Mouse (Mus musculus): Measurements from ENCODE around the gene Col27a1.

Col27a1 gene

DNA sequence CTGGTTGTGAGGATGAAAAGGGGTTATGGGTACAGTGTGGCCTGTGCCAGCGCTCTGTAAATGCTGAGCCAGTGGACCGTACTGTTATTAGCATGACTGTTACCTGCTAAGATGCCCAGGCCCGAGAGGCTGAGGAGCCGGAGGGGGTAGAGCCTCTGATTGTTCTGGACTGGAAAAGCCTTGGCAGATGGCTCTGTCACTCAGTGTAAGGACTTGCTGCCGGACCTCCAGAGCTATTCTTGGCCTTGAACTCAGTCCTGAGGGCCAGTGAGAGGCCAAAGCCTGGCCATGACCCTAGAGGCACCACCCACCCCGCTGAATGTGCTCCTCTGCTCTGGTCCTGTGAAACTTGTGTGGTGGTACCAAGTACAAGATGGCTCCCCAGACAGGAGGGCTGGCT, 52.5 kb downstream of the Col27a1 start:
- DNase-seq: no peak

DNA sequence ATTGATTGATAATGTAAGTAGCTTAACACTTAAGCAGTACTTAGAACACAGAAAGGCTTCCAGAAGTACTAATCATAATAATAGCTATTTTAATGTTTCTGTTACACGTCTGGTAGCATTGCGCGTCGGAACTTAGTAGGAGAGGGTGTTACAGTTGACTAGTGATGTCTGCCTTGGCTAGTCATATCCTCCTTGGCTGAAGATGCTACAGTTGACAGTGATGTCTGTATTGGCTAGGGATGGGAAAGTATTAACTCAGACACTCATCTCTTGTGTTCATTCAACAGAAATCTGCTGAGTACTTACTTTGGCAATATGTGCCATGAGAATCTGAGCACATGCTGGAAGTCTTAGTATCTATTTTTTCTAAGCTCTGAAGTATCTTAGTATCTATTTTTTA, 53.3 kb downstream of the Col27a1 start:
- DNase-seq: no peak

DNA sequence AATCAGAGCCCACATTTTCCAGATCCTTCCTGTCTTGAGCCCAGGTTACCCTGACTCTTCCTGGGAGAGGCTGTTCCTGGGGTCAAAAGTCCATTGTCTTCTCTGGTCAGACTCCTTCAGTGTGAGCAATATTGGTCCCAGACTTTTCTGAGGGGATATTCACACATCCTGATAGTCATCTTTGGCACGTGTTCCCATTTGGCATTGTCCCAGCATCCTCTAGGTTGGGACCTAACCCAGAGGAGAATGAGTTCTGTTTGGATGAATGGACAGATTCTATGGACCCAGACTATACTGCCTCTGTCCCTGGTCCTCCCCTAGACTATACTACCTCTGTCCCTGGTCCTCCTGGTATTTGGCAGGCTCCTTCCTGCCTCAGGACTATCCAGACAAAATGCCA, 53.8 kb downstream of the Col27a1 start:
- no peak for DNase-seq

DNA sequence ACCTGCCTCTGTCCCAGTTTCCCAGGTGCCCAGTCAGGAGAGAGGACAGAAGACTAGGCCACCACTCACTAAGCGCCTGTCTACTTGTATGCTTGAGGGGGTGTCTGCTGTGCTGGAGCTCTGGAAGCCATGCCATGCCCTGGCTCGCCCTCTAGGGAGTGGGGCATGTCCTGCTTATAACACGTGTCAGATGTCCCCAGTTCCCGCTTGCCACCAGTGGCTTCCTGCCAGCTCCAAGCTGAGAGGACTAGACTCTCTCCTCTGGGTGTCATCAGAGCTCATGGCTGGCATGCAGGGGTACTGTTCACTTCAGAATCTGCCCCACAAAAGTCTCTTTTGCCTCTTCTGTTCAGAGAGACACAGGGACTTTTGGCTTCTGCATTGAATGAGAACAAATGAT, 55.0 kb downstream of the Col27a1 start:
- DNase-seq: no peak

DNA sequence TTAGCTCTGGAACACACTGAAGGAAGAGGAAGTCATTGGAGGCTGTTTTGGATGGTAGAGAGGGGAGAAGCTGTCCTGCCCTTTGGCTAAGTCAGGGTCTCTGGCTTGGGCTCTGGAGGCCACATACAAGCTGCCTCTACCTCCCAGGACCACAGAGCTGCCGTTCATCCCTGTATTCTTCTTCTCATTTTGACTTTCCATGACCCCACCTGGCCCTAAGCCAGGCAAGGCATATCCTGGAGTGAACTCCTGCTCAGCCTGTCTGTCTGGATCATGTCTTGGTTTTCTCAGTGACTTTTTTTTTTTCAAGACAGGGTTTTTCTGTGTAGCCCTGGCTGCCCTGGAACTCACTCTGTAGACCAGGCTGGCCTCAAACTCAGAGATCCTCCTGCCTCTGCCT, 60.7 kb downstream of the Col27a1 start:
- DNase-seq: no peak

DNA sequence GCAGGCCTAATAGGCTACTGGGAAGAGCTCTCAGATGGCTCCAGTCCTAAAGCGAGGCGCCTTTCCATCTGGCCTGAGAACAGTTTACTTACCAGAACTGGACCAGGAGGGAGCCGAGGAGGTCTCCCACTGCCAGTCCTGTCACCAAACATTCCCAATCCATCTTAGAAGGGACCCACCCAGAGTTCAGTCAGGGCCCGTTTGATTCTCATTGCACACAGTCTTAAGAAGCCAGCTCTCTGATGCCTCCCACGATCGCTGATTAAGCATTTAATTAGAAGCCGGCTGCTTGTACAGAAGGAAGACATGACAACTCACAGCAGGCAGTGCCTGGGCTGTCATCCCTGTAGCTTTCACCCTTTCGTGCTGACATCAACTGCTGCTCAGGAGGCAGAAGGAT, 61.4 kb downstream of the Col27a1 start:
- DNase-seq: no peak

DNA sequence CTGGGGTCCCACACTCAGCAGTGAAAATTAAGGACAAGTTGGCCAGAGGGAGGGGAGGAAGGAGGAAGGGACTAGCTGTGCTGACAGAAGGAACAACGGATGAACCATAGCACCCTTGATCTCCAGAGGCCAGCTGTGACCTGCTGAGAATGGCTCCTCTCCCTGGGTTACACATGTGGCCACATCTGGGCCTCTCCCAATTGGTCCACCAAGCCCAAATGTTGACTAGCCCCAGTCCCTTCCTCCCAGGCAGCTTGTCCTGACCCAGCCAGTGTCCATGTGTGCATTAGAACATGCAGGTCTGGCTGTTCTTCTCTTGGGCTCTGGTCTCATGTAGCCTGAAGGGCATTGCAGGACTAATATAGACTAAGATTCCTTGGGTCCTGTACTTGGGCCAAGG, 62.8 kb downstream of the Col27a1 start:
- no peak for DNase-seq

DNA sequence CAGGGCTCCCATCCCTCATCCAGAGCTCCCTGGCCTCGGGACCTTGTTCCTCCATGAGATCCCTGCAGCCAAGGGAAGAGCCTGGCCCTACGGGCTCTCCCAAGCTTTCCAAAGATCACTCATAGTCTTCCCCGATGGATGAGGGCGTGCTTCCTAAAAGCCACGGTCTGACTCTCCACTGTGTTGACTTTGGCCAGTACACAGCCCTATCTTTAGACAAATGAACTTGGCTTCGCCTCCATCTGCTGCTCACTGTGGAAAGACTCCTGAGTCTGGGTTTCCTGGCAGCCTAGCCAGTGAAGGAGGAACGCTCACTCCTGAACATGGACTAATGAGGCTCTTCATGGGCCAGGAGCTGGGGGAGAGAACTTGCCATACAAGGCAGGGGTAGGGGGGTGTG, 65.0 kb downstream of the Col27a1 start:
- DNase-seq: no peak

DNA sequence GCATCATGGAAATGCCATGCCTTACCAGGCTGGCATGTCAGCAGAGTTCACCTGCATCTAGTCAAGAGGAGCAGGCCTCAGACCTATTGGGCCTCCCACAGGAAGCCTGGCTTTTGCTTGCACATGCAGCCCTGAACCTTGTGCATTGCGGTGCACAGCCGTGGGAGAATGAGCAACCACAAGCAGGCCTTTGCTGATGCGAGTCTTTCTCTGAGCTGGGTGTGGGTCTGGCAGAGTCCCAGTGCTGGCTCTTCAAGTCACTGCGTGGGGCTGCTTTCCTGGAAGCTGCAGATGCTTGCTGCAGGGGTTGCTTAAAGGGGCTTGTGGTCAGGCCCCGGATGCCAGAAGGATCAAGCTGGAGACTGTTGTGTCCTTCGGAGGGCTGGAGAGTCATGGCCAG, 67.9 kb downstream of the Col27a1 start:
- DNase-seq: peak; percentile 43

DNA sequence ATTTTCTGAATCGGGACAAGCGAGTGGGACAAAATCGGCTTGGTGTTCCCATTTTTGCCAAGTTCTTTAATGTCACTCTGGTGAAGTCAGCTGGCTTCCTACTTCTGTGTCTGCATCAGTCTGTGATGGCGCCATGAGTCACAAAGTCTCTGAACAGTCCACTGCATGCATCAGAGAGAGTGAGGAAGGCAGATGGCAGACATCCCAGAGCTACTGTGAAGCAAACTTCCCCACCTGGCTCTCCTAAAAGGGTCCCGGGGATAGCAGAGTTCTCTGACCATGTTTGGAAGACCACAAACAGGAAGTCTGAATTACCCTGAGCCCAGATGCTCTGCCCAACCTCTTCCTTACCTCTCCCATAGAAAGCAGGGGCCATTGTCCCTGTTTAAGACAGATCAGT, 69.5 kb downstream of the Col27a1 start:
- DNase-seq: no peak

DNA sequence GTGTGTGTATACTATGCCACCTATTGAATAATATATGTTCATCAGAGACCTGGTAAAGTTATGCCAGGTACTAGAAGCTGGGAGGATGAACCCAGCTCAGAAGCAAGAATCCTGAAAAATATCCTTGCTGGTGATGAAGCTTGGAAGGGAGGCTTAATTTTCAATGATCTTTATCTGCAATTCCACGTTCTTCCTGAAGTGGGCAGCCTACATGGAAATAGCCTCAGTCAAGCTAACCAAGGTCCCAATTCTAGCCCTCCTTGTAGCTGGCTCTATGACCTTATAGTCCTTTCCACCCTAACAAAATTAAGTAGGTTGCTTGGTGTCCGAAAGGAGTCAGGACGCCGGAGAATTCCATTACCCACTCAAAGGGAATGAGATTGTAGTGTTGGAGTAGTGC, 72.2 kb downstream of the Col27a1 start:
- DNase-seq: no peak

DNA sequence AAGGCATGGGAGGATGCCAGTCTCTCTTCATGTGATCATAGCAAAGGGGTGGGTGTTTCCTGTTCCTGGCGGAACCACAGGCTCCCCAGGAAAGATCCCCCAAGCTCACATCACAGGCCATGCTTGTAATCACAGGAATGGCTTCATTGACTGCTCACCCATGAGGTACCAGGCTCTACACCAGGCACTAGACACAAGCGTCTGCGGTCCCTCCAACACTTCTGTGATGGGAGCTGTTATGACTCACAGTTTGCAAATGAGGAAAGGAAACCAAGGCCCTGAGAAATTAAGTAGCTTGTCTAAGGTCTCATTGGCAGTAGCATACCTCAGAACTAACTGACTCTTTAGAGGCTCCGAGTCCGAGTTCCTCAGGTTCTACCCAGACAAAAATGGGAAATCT, 74.7 kb downstream of the Col27a1 start:
- no peak for DNase-seq

DNA sequence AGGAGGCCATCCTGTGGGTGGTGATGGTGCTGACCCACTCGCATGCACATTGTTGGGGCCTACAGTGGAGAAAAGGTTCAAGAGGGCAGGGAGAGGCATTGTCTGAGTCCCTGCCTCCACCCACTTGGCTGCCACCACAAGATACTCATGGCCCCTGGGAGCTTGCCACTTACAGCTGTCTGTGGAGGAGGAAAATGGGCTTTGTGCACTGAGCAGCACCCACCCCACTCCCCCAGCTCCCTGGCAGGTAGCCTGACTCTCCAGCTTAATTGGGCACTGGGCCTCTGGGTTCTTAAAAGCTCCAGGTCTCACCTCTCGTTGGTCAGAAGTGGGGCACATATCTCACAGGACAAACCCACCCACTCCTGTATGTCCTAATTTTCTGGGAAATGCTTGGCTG, 76.3 kb downstream of the Col27a1 start:
- no peak for DNase-seq

DNA sequence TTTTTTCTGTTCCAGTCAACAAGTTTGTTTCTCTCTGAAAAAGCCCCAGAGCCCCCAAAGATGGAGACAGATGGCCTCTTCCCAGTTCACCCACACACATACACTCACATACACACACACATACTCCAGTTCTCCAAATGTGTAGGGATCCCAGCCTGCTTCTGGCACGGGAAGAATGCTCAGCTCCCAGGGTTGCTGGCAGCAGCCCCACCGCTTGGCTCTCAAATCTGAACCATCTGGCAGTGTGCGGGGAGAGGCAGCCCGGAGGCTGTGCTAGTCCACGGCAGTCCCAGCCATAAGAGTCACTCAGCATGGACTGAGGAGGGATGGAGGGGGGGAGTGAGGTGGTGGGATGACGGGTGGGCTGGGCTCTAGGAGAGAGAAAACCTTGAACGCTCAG, 77.3 kb downstream of the Col27a1 start:
- DNase-seq: no peak

DNA sequence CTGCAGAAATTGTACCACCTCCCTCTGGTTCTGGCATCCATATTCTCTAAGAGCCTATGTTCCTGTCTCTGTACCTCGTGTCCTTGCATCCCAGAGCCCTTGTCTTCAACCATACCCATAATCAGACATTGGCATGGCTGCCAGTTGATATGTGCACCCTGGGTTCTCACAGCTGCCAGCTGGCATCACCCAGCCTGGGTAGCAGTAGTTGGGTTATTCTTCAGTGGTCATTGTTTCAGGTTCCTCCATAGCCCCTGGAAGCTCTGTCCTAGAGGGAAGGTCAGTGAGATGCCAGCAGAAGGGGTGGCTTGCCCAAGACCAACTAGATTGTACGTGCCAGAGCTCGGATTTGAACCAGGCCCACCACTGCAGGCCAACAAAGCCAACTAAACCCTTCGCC, 77.9 kb downstream of the Col27a1 start:
- no peak for DNase-seq

DNA sequence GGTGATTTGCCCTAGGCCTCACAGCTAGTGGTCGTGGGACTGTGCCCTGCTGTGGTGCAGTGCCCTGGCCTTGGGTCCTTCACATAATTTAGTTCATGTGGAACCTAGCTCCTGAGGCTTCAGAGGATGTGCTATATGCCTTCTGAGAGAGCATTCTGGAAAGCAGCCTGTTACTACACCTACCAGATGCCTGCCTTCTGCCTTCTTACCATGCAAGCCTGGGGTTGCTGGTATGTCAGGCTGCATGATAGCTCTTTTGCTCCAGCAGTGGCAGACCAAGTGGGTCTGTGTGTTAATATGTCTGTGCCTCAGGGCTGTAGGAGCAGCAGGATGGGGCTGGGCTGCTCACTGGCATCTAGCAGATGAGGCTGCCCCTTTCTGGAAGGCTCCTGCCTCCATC, 81.8 kb downstream of the Col27a1 start:
- no peak for DNase-seq

DNA sequence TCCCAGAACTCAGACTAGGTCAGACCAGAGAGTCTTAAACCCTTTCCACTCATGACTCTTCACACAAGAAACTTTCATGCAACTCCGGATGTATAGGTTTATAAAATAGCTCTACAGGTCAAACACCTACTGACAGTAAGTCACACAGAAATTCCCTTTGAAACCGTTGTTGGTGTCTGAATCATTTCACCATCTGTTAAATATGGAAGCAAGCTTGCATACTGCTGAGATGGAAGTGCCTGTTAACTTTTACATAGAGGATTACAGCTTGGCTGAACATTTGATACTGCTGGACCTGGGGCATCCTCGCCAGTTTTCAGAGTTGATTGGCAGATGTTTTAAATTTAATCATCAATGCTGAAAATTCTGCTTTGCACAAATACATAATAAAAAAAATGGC, 82.5 kb downstream of the Col27a1 start:
- no peak for DNase-seq

DNA sequence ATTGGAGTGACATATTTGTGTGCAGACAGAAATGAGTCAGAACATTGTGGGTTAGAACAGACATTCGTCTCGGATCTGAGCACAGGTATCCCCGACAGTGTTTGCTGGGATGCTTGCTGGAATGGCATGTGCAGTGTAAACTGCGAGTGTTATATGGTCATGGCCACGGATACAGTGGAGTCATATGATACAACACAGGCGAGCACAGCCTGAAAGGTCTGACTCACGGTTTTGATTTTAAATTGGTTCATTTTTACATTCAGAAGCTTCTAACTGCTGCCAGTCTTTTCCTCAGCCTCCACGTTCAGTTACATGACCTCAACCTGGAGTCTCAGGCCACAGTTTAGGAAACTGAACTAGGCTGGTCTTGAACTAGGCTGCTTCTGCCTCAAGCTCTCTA, 83.1 kb downstream of the Col27a1 start:
- DNase-seq: no peak

DNA sequence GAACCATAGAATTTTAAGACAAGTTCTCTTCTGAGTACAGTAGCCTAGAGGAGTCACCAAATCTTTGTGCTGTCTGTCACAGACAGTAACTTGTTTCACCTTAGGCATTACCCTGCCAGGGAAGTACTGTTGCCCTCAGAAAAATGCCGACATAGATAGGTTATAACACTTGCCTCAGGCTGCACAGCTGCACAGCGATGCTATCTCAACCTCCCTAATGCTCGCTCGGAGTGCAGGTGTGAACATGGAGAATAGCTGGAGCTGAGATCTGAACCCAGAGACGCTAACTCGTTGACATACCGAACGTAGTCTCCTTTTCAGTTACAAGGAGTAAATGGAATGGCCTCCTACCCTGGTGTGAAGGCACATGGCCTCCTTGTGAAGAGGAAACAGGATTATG, 84.4 kb downstream of the Col27a1 start:
- peak; percentile 43 for DNase-seq

DNA sequence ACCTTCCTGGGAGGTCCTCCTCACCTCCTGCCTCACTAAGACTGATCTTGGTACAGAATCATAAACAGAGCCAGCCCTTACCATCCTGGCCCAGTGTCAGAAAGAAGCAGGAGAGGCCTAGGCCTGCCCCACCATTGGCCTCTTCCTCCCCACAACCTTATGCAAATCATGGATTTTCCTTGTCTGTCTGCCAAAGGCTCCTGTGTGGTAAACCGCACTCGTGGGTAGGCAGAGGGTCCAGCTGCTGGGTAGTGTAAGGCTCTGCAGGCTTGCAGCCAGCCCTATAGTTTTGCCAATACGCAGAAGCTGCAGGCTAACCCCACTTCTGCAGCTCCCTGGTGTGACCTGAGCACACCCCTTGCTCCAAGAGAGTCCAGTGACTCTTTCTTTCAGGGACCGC, 88.8 kb downstream of the Col27a1 start:
- no peak for DNase-seq

DNA sequence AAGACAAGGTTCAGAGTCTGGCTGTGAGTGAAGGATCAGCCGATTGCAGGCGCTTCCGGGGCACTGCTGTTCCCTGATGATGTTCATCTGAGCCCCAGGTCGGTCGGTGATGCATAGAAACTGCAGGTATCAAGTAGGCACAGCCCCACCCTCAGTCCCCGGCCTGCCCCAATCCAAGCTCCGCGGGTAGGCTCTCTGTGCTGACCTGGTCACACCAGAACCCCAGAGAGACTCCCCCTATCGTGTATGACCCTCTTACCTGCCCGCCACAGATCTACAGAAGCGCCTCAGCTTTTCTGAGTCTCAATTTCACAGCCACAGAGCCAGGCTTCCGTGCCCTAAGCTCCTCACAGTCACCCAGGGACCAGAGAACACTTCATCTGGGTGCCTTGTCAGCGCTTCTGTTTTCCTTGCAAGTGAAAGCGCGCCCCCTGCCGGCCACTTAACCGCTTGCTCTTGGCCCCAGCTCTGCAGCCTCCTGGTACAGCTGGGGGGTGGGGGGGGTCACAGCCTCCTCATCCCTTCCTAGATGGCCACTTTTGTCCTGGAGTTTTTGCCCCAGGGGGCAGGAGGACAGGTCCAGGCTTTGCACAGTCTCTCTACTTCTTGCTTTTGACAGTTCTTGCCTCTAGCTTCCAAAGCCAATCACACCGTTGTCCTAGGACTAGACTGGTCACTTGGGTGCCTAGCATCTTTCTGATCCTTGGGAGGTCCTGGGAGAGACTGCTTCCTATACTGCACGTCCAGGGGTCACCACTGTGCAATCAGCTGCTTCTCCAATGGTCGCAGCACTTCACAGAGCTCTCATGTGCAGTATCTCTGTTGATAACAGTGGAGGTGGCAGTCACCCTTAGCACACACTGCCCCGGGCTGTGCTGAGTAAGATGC, 93.6 kb downstream of the Col27a1 start:
- peak; percentile 98 for DNase-seq

DNA sequence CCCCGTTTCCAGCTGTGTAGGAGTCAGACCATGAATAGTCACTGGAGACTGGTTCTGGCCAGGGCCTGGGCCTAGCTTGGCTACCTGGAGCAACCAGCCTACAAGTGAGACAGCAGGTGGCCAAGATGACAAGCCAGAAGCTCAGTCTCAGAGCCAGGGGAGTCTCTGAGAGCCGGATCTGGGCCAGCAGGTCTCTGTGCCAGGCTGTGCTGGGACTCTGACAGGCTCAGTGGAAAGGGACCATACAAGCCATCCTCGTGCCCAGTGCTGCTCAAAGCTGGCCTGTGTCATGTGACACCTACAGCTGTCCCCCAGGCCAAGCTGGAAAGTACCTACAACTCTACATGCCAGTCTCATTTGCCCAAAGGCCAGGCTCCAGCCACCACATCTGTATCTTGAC, 94.5 kb downstream of the Col27a1 start:
- DNase-seq: no peak

DNA sequence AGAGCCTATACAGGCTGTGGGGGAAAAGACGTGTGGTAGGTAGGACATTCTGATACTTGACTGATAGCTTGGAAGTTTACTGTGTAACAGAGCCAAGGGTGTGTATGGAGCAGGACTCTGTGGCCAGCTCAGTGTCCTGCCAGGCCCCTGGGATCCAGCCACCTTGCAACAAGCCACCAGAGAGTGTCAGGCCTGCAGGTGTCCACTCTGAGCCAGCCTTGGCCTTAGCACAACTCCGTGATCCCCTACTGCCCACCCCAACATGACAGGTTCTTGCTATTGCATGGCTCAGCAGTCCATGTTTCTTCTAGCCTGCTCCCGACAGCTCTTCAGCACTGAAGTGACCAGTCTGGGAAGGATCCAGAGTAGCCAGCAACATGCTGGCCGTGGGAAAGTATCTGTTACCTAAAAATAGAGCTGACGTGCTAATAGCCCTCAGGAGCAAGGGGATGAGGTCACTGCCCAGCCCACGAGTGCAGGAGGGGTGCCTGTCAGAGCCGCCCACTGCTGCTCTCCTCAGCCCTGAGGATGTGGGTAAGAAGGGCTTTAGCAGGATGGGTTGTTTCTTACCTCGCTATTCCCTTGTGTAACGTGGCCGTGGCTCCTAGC, 96.5 kb downstream of the Col27a1 start:
- no peak for DNase-seq

DNA sequence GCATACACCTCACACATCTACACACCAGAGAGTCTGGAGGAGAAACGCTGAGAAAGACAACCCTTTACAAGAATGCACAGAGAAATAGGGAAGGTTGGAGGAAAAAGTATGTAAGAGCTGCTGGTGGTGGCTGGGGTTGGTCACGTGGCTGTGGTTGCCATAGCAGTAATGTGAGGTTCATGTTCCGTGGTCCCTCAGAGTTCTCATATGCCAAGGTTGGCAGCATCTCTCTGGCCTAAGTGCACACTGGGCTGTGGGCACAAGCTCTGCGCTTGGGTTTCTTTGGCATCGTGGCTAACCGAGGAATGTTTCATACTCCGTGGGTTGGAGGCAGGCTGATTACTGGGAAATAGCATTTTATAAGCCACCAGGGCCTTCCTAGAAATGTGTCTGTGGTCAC, 97.6 kb downstream of the Col27a1 start:
- no peak for DNase-seq

DNA sequence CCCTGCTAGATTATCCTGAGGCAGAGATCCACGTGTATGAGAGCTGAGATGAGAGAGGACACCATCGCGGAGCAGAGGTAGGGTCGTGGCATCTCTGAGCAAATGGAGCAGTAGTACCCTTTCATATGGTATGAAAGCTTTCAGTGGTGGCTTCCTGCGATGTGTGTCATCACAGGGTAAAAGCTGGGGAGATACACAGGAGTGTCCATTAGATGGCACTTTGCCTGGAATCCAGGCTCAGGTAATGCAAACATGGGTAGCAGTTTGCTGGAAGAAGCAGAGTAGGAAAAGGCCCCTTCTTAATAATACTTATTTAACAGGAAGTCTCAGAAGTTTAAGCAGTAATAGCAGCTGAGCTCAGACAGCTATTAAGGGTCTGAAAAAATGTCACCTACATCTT, 100.3 kb downstream of the Col27a1 start:
- no peak for DNase-seq
